Mouse (Mus musculus) midbrain, embryonic 14.5 days (tissue): ENCODE measurements around the gene Aifm2. TPM values are rescaled to one million over a fixed set of nuclear protein-coding genes. Genes with fewer than 3 reads are reported as not detected.

Experiments used
- microRNA-seq: library from miRNA; unstranded; fragments of <30 nt; microRNA quantifications from one replicate; pipeline ENCODE4, GENCODE M21; 2016
- polyA plus RNA-seq: library from polyadenylated mRNA; unstranded; fragments of >200 nt; fragmentation: Nextera tagmentation; extraction: Ambion mirVana; gene quantifications from 2 replicates; pipeline ENCODE4 v1.2.1, GENCODE M21; 2014

Aifm2 gene
- polyA plus RNA-seq, 1 experiment from 2014 or later = 7.0 TPM

Small RNAs within 50 kb of the gene (microRNA-seq; reads per million reads assigned to microRNA genes)
- not detected for gene Mir5108

Other genes starting within 250 kb of the Aifm2 start
- gene Lrrc20, start 239.5 kb upstream of the Aifm2 start, polyA plus RNA-seq = 15.0 and 17.6 TPM in 2 replicates
- 0.87 and 0.98 TPM in 2 replicates for gene Npffr1, start 119.8 kb upstream of the Aifm2 start, polyA plus RNA-seq
- 205 and 216 TPM in 2 replicates for gene Ppa1, start 66.7 kb upstream of the Aifm2 start, polyA plus RNA-seq
- 189 and 227 TPM in 2 replicates for gene Sar1a, start 35.0 kb upstream of the Aifm2 start, polyA plus RNA-seq
- 25.1 and 27.0 TPM in 2 replicates for gene Tysnd1, start 19.7 kb upstream of the Aifm2 start, polyA plus RNA-seq
- 242 and 295 TPM in 2 replicates for gene H2afy2, start 68.9 kb downstream of the Aifm2 start, polyA plus RNA-seq